Mouse (Mus musculus): ENCODE results near the gene Nmnat3.
"Not testable (repeated sequence)": the region's sequence is repeated elsewhere in the genome, so short reads cannot be mapped to it uniquely, and the experiment has no call there.

The Nmnat3 gene

GRCm38 (mm10) chr9:98287135-98287534 lies at the start of gene Nmnat3:
Gene Nmnat3 (plus strand): TSS chr9:98287435.
- DNase-seq (ENCODE audit: extremely low read depth, low read depth, low spot score) = not testable (repeated sequence)

- no peak for DNase-seq (ENCODE audit: extremely low read depth, low read depth, low spot score)
Measured at GRCm38 (mm10) chr9:98243481-98243880, 43.8 kb upstream of the Nmnat3 start.

GRCm38 (mm10) chr9:98244223-98244622 lies 43.0 kb upstream of the Nmnat3 start:
- DNase-seq (ENCODE audit: extremely low read depth, low read depth, low spot score) = no peak

GRCm38 (mm10) chr9:98245226-98245625 lies 42.0 kb upstream of the Nmnat3 start:
- DNase-seq (ENCODE audit: extremely low read depth, low read depth, low spot score) = no peak

GRCm38 (mm10) chr9:98246351-98246750 lies 40.9 kb upstream of the Nmnat3 start:
- DNase-seq (ENCODE audit: extremely low read depth, low read depth, low spot score) = peak; percentile 13

GRCm38 (mm10) chr9:98260210-98260609 lies 27.0 kb upstream of the Nmnat3 start:
- no peak for DNase-seq (ENCODE audit: extremely low read depth, low read depth, low spot score)

- DNase-seq (ENCODE audit: extremely low read depth, low read depth, low spot score) = no peak
Measured at GRCm38 (mm10) chr9:98261461-98262011, 25.7 kb upstream of the Nmnat3 start.

- DNase-seq (ENCODE audit: extremely low read depth, low read depth, low spot score) = no peak
Measured at GRCm38 (mm10) chr9:98264916-98265315, 22.3 kb upstream of the Nmnat3 start.

GRCm38 (mm10) chr9:98272734-98273133 lies 14.5 kb upstream of the Nmnat3 start:
- DNase-seq (ENCODE audit: extremely low read depth, low read depth, low spot score) = no peak

GRCm38 (mm10) chr9:98275080-98275479 lies 12.2 kb upstream of the Nmnat3 start:
- no peak for DNase-seq (ENCODE audit: extremely low read depth, low read depth, low spot score)

- DNase-seq (ENCODE audit: extremely low read depth, low read depth, low spot score) = no peak
Measured at GRCm38 (mm10) chr9:98280162-98280561, 7.1 kb upstream of the Nmnat3 start.

- no peak for DNase-seq (ENCODE audit: extremely low read depth, low read depth, low spot score)
Measured at GRCm38 (mm10) chr9:98285606-98286301, 1.5 kb upstream of the Nmnat3 start.

GRCm38 (mm10) chr9:98289665-98290064 lies 2.4 kb downstream of the Nmnat3 start:
- no peak for DNase-seq (ENCODE audit: extremely low read depth, low read depth, low spot score)

GRCm38 (mm10) chr9:98290591-98290990 lies 3.4 kb downstream of the Nmnat3 start:
- DNase-seq (ENCODE audit: extremely low read depth, low read depth, low spot score) = no peak

- DNase-seq (ENCODE audit: extremely low read depth, low read depth, low spot score) = peak; percentile 58
Measured at GRCm38 (mm10) chr9:98296383-98297201, 9.4 kb downstream of the Nmnat3 start.

- no peak for DNase-seq (ENCODE audit: extremely low read depth, low read depth, low spot score)
Measured at GRCm38 (mm10) chr9:98297234-98297936, 10.2 kb downstream of the Nmnat3 start.

GRCm38 (mm10) chr9:98297937-98298595 lies 10.8 kb downstream of the Nmnat3 start:
- no peak for DNase-seq (ENCODE audit: extremely low read depth, low read depth, low spot score)

GRCm38 (mm10) chr9:98298761-98299160 lies 11.5 kb downstream of the Nmnat3 start:
- no peak for DNase-seq (ENCODE audit: extremely low read depth, low read depth, low spot score)

- DNase-seq (ENCODE audit: extremely low read depth, low read depth, low spot score) = no peak
Measured at GRCm38 (mm10) chr9:98299235-98299634, 12.0 kb downstream of the Nmnat3 start.

- DNase-seq (ENCODE audit: extremely low read depth, low read depth, low spot score) = no peak
Measured at GRCm38 (mm10) chr9:98300582-98300981, 13.3 kb downstream of the Nmnat3 start.

GRCm38 (mm10) chr9:98307011-98307410 lies 19.8 kb downstream of the Nmnat3 start:
- DNase-seq (ENCODE audit: extremely low read depth, low read depth, low spot score) = no peak

Data from fat pad, adult 2 months (tissue).